Mouse (Mus musculus) embryonic fibroblast, embryonic 13.5 days (primary cell): Measurements from ENCODE around the gene Plod2.

Experiments used
- CTCF ChIP-seq: IDR thresholded peaks from 2 replicates; pipeline ENCODE4 v1.5.1; 2011; ENCODE audit warnings: mild to moderate bottlenecking, control low read depth, low read length, moderate library complexity, borderline replicate concordance; ENCODE audit not compliant: insufficient read depth
- POLR2A ChIP-seq: IDR thresholded peaks from 2 replicates; pipeline ENCODE4 v1.6.1; 2011; ENCODE audit warnings: low read depth, mild to moderate bottlenecking, control low read depth, low read length, moderate library complexity

GRCm38 (mm10) chr9:92610628-92611267 is 68.7 kb downstream of the Plod2 start:
- TF ChIP-seq CTCF (no peak), POLR2A (no peak)
